Mouse (Mus musculus) C2C12 (cell line): Measurements from ENCODE around the gene Fut11.
A peak's percentile ranks its signal among the peaks of the same experiment; 100 is the strongest.

ENCODE experiments used
- CEBPB ChIP-seq: IDR thresholded peaks from one replicate; pipeline ENCODE4 v1.6.1; 2011; ENCODE audit warnings: low read depth, mild to moderate bottlenecking, control low read depth, moderate library complexity
- CTCF ChIP-seq: IDR thresholded peaks from one replicate; pipeline ENCODE4 v1.5.1; 2011; ENCODE audit not compliant: control insufficient read depth, insufficient read depth, insufficient read length
- FOSL1 ChIP-seq: IDR thresholded peaks from one replicate; pipeline ENCODE4 v1.8.0; 2011; ENCODE audit warnings: mild to moderate bottlenecking, low read length; ENCODE audit not compliant: poor library complexity, insufficient read depth, severe bottlenecking
- MAX ChIP-seq: IDR thresholded peaks from one replicate; pipeline ENCODE4 v1.6.1; 2011; ENCODE audit warnings: mild to moderate bottlenecking, control low read depth
- MYOG ChIP-seq: IDR thresholded peaks from one replicate; pipeline ENCODE4 v1.6.1; 2011; ENCODE audit not compliant: control insufficient read depth, insufficient read length; ENCODE audit errors: extremely low read depth

DNA sequence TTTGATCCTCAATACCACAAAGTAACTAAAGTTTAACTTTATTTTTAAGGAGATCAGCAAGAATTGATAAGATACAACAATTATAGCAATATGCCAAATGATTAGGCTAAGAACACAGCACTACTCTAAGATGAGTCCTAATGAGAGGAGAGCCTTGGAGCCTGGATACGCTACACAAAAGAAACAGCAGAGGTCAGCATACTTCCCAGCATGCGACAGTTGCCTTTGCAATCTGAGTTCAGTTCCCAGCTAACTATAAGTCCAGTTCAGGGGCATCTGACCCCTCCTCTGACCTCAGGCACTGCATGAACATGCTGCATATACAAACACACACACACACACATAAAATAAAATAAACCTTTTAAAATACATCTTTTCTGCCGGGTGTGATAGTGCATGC lies 49.2 kb upstream of the Fut11 start:
- TF ChIP-seq CTCF (peak; percentile 17), MAX (no peak), FOSL1 (no peak), CEBPB (no peak), MYOG (no peak)
